ENCODE assay signal across 8 mouse cellular contexts in the genomic region with DNA sequence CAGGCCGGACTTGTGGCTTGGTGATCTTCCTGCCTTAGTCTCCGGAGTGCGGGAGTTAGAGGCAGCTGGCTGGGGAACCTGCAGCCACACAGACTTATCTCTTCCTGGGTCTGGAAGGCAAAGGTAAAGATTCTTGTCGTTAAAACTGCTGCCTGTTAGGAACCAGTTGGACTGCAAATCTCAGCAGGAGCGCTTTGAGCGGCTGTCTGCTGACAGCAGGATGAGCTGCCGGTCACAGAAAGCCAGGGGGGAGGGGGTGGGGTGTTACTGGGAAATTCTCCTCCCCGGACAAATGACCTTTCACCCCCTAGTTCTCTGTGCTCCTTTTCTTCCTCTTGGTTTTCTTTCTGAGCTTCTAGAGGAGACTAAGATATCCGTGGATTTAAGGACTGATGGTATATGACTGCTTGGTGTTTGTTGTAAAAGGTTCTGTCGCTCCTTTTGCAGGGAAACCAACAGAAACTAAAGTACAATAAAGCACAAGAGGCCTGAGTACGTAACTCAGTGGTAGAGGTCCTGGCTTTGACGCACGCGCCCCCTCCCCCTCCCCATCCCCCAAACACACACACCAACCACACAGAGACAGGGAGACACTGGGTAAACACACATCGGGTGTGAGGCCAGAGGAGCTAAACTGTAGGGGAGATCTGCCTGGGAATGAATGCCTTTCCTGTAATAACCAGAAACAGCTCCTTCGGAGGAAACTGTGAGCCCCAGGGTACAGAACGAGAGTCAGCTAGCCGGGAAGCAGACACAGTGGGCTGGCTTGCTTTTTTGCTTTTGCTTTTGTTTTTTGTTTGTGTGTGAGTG. TPM values are rescaled to one million over a fixed set of nuclear protein-coding genes. Genes with fewer than 3 reads are reported as not detected.
A peak's percentile ranks its signal among the peaks of the same experiment; 100 is the strongest.
DNase-seq lines count a peak whose midpoint lies in the region; ATAC-seq and TF ChIP-seq lines count a peak whose summit lies in the region.

No protein-coding gene starts in this region.

- peak overlapping the region; percentile 64 for H3K27ac ChIP-seq in heart, embryonic 12.5 days (ENCODE audit: poor library complexity, severe bottlenecking)
- no peak overlapping the region for H3K27ac ChIP-seq in kidney, embryonic 14.5 days (ENCODE audit: low read depth, low read length)
- peak overlapping the region; percentile 39; the same call in 1 of the 2 replicates for H3K27ac ChIP-seq in stomach, embryonic 14.5 days (ENCODE audit: low read length)

- H3K4me3 ChIP-seq in heart, embryonic 12.5 days, result peak overlapping the region; percentile 30
- no peak overlapping the region for H3K4me3 ChIP-seq in kidney, embryonic 14.5 days (ENCODE audit: low read length)
- peak overlapping the region; percentile 9; the same call in 1 of the 2 replicates for H3K4me3 ChIP-seq in stomach, embryonic 14.5 days (ENCODE audit: low read depth, low read length)

- ATAC-seq in CD4-positive, CD25-positive, alpha-beta regulatory T cell, adult 4 months, result no peak
- peak; percentile 54; the same call in 1 of the 2 replicates for ATAC-seq in heart, embryonic 12.5 days (ENCODE audit: insufficient number of reproducible peaks, low FRiP score)
- ATAC-seq in kidney, embryonic 14.5 days (ENCODE audit: low FRiP score, low TSS enrichment), result peak; percentile 45; the same call in 1 of the 2 replicates
- ATAC-seq in stomach, embryonic 14.5 days (ENCODE audit: insufficient number of reproducible peaks, insufficient read depth, low FRiP score, low read depth), result peak; percentile 44; the same call in 1 of the 2 replicates
- no peak for ATAC-seq in megakaryocyte-erythroid progenitor cell, adult 5-6 weeks (replicated peaks; ENCODE audit: low FRiP score, low TSS enrichment, poor library complexity, severe bottlenecking)

- no peaks in the 10 kb centered on the region for H3K36me3 ChIP-seq in heart, embryonic 12.5 days
- H3K36me3 ChIP-seq in kidney, embryonic 14.5 days (ENCODE audit: control insufficient read depth, insufficient read depth, low read length), result no peaks in the 10 kb centered on the region
- H3K36me3 ChIP-seq in stomach, embryonic 14.5 days (ENCODE audit: control insufficient read depth, insufficient read depth, low read length), result no peaks in the 10 kb centered on the region

- TF ChIP-seq CTCF in brain, embryonic 14.5 days (IDR thresholded peaks at IDR 0.05; ENCODE audit: borderline replicate concordance, extremely low read depth, insufficient read depth, insufficient read length), result no peak

- no peaks in the 10 kb centered on the region for H3K9me3 ChIP-seq in heart, embryonic 12.5 days (replicated peaks)
- H3K9me3 ChIP-seq in kidney, embryonic 14.5 days (ENCODE audit: control insufficient read depth, low read length), result no peaks in the 10 kb centered on the region
- H3K9me3 ChIP-seq in stomach, embryonic 14.5 days (ENCODE audit: control insufficient read depth, low read depth, low read length), result no peaks in the 10 kb centered on the region

- 1% methylated on average over 18 of the region's 18 CpGs for WGBS in heart, embryonic 12.5 days
- 4% methylated on average over 18 of the region's 18 CpGs for WGBS in kidney, embryonic 14.5 days
- WGBS in stomach, embryonic 14.5 days, result 8% methylated on average over 18 of the region's 18 CpGs

- H3K27me3 ChIP-seq in heart, embryonic 12.5 days (replicated peaks), result no peaks in the 10 kb centered on the region
- no peaks in the 10 kb centered on the region for H3K27me3 ChIP-seq in kidney, embryonic 14.5 days (ENCODE audit: control insufficient read depth, insufficient read depth, low read length)
- no peaks in the 10 kb centered on the region for H3K27me3 ChIP-seq in stomach, embryonic 14.5 days (ENCODE audit: control insufficient read depth, insufficient read depth, low read length)

- TF ChIP-seq POLR2A in brain, embryonic 14.5 days (IDR thresholded peaks at IDR 0.05; ENCODE audit: borderline replicate concordance, extremely low read depth, insufficient read depth, insufficient read length, poor library complexity, severe bottlenecking), result no peak

- peak overlapping the region; percentile 29; the same call in 1 of the 2 replicates for H3K9ac ChIP-seq in heart, embryonic 12.5 days
- H3K9ac ChIP-seq in kidney, embryonic 14.5 days (ENCODE audit: low read depth, low read length), result 0 out of 2 replicates have a peak overlapping the region, but pooled peaks have one; percentile 19
- H3K9ac ChIP-seq in stomach, embryonic 14.5 days (replicated peaks; ENCODE audit: low read depth, low read length), result 0 out of 2 replicates have a peak overlapping the region, but pooled peaks have one; percentile 18

- DNase-seq in CD4-positive, CD25-positive, alpha-beta regulatory T cell, adult 2 months (ENCODE audit: low read depth, low spot score), result peak; percentile 22
- peak; percentile 46 for DNase-seq in brain, embryonic 14.5 days (ENCODE audit: low read depth)
- peak; percentile 33 for DNase-seq in lung, postnatal 10 days

- H3K4me1 ChIP-seq in heart, embryonic 12.5 days (replicated peaks), result peaks cover 22% of the 10 kb centered on the region
- no peaks in the 10 kb centered on the region for H3K4me1 ChIP-seq in kidney, embryonic 14.5 days (ENCODE audit: control insufficient read depth, insufficient read depth, low read length)
- H3K4me1 ChIP-seq in stomach, embryonic 14.5 days (ENCODE audit: control insufficient read depth, insufficient read depth, low read length), result peaks cover 13% of the 10 kb centered on the region

- H3K4me2 ChIP-seq in heart, embryonic 12.5 days, result peak overlapping the region; percentile 66
- H3K4me2 ChIP-seq in kidney, embryonic 14.5 days (replicated peaks; ENCODE audit: low read depth, low read length), result peak overlapping the region; percentile 1
- H3K4me2 ChIP-seq in stomach, embryonic 14.5 days (replicated peaks; ENCODE audit: low read depth, low read length), result peak overlapping the region; percentile 46

RNA-seq across cellular contexts. Expression of a gene that starts 29.7 kb away (rescaled TPM):
- 100 to 1,000 TPM; 163 to 234 TPM for polyA plus RNA-seq in CD4-positive, CD25-positive, alpha-beta regulatory T cell, adult 4 months (2017; shearing (Covaris generic))
- 249 and 331 TPM in 2 replicates for polyA plus RNA-seq in brain, embryonic 14.5 days (2012; rRNA removed)
- 205 and 206 TPM in 2 replicates for polyA plus RNA-seq in heart, embryonic 12.5 days (2016; fragmentation: Nextera tagmentation; extraction: Ambion mirVana)
- 208 and 276 TPM in 2 replicates for polyA plus RNA-seq in kidney, embryonic 14.5 days (2014; fragmentation: Nextera tagmentation; extraction: Ambion mirVana)
- 190 and 207 TPM in 2 replicates for polyA plus RNA-seq in stomach, embryonic 14.5 days (2014; fragmentation: Nextera tagmentation; extraction: Ambion mirVana)
- 94.6 and 101 TPM in 2 replicates for total RNA-seq in megakaryocyte-erythroid progenitor cell, adult 5-6 weeks (2014; fragmentation: Nextera tagmentation)
- total RNA-seq in megakaryocyte-erythroid progenitor cell, adult 5-6 weeks (2017), result 46.4 and 67.5 TPM in 2 replicates

RNA-seq across cellular contexts. Expression of a gene that starts 55.8 kb away (rescaled TPM):
- polyA plus RNA-seq in CD4-positive, CD25-positive, alpha-beta regulatory T cell, adult 4 months (2017; shearing (Covaris generic)), result 10 to 100 TPM; 16.9 to 20.4 TPM
- polyA plus RNA-seq in brain, embryonic 14.5 days (2012; rRNA removed), result 24.0 and 26.9 TPM in 2 replicates
- 14.6 and 16.0 TPM in 2 replicates for polyA plus RNA-seq in heart, embryonic 12.5 days (2016; fragmentation: Nextera tagmentation; extraction: Ambion mirVana)
- polyA plus RNA-seq in kidney, embryonic 14.5 days (2014; fragmentation: Nextera tagmentation; extraction: Ambion mirVana), result 11.1 and 17.4 TPM in 2 replicates
- 19.0 and 19.8 TPM in 2 replicates for polyA plus RNA-seq in stomach, embryonic 14.5 days (2014; fragmentation: Nextera tagmentation; extraction: Ambion mirVana)
- 29.7 and 30.3 TPM in 2 replicates for total RNA-seq in megakaryocyte-erythroid progenitor cell, adult 5-6 weeks (2014; fragmentation: Nextera tagmentation)
- 11.6 and 24.4 TPM in 2 replicates for total RNA-seq in megakaryocyte-erythroid progenitor cell, adult 5-6 weeks (2017)

Comparison
In these comparisons a context has a peak if more than half of its experiments do, and no peak if none do; other contexts are left out.
1. ATAC-seq: peak in heart, embryonic 12.5 days (single experiment), kidney, embryonic 14.5 days (single experiment) and stomach, embryonic 14.5 days (single experiment); none in CD4-positive, CD25-positive, alpha-beta regulatory T cell, adult 4 months (single experiment) and megakaryocyte-erythroid progenitor cell, adult 5-6 weeks (single experiment).
2. H3K4me2 ChIP-seq: peak in every context shown above with its lines; median percentile 66 in heart, embryonic 12.5 days; 46 in stomach, embryonic 14.5 days; 1 in kidney, embryonic 14.5 days.
3. Peak in every context shown above with its lines, with median percentiles within 50 percentile points of each other: DNase-seq and H3K9ac ChIP-seq.